In genomic region chr9:103116941-103117340, GRCm38 (mm10) we compare ENCODE assay signal across 18 mouse cellular contexts. TPM values are rescaled to one million over a fixed set of nuclear protein-coding genes. Genes with fewer than 3 reads are reported as not detected.
A peak's percentile ranks its signal among the peaks of the same experiment; 100 is the strongest.
DNase-seq lines count a peak whose midpoint lies in the region; ATAC-seq and TF ChIP-seq lines count a peak whose summit lies in the region.
"Had no signal": no experiment of that assay in that cellular context is flagged by ENCODE, and none has a peak within 500 bp of the region (broad histone marks: within the 10 kb centered on the region; RNA-seq: fewer than 3 reads in every experiment).

No protein-coding gene starts in this region.

- H3K27ac ChIP-seq in hindbrain, embryonic 10.5 days = peak overlapping the region; percentile 87
- H3K27ac ChIP-seq in hindbrain, postnatal 0 days = no peak overlapping the region
- H3K27ac ChIP-seq in embryonic facial prominence, embryonic 10.5 days (replicated peaks) = 0 out of 2 replicates have a peak overlapping the region, but pooled peaks have one; percentile 30
- H3K27ac ChIP-seq in midbrain, embryonic 13.5 days = peak overlapping the region; percentile 74
- H3K27ac ChIP-seq: forebrain, embryonic 10.5 days; gastrocnemius, adult 2 months; kidney, postnatal 0 days; liver, embryonic 13.5 days had no signal

- peaks cover 20% of the 10 kb centered on the region; the same call in 1 of the 2 replicates for H3K36me3 ChIP-seq in hindbrain, embryonic 10.5 days
- H3K36me3 ChIP-seq in hindbrain, postnatal 0 days (ENCODE audit: insufficient read depth, low read length) = no peaks in the 10 kb centered on the region
- no peaks in the 10 kb centered on the region for H3K36me3 ChIP-seq in embryonic facial prominence, embryonic 10.5 days (replicated peaks)
- peaks cover 24% of the 10 kb centered on the region for H3K36me3 ChIP-seq in midbrain, embryonic 13.5 days
- H3K36me3 ChIP-seq: liver, embryonic 13.5 days had no signal

- no peak for TF ChIP-seq CTCF in hindbrain, postnatal 0 days (IDR thresholded peaks at IDR 0.05; ENCODE audit: low read depth)

- H3K27me3 ChIP-seq in hindbrain, embryonic 10.5 days (ENCODE audit: insufficient read depth, poor library complexity, severe bottlenecking) = peaks cover 32% of the 10 kb centered on the region
- H3K27me3 ChIP-seq in hindbrain, postnatal 0 days (ENCODE audit: insufficient read depth, low read length) = no peaks in the 10 kb centered on the region
- peaks cover 36% of the 10 kb centered on the region for H3K27me3 ChIP-seq in embryonic facial prominence, embryonic 10.5 days (replicated peaks; ENCODE audit: low read depth, poor library complexity, severe bottlenecking)
- H3K27me3 ChIP-seq in midbrain, embryonic 13.5 days = no peaks in the 10 kb centered on the region

- WGBS in hindbrain, embryonic 10.5 days = 80% methylated on average over 4 of the region's 4 CpGs
- 55% methylated on average over 4 of the region's 4 CpGs for WGBS in hindbrain, postnatal 0 days
- WGBS in embryonic facial prominence, embryonic 10.5 days = 92% methylated on average over 4 of the region's 4 CpGs
- WGBS in midbrain, embryonic 13.5 days = 76% methylated on average over 4 of the region's 4 CpGs

- H3K4me3 ChIP-seq in hindbrain, embryonic 10.5 days = no peak overlapping the region
- H3K4me3 ChIP-seq in hindbrain, postnatal 0 days (ENCODE audit: low read length) = no peak overlapping the region
- H3K4me3 ChIP-seq in embryonic facial prominence, embryonic 10.5 days = no peak overlapping the region
- H3K4me3 ChIP-seq in midbrain, embryonic 13.5 days (replicated peaks) = no peak overlapping the region
- H3K4me3 ChIP-seq: forebrain, embryonic 10.5 days; gastrocnemius, adult 2 months; left cerebral cortex, adult 2 months; liver, embryonic 13.5 days had no signal

- H3K9me3 ChIP-seq in hindbrain, embryonic 10.5 days = no peaks in the 10 kb centered on the region
- no peaks in the 10 kb centered on the region for H3K9me3 ChIP-seq in hindbrain, postnatal 0 days (ENCODE audit: low read length)
- no peaks in the 10 kb centered on the region for H3K9me3 ChIP-seq in embryonic facial prominence, embryonic 10.5 days
- no peaks in the 10 kb centered on the region for H3K9me3 ChIP-seq in midbrain, embryonic 13.5 days
- H3K9me3 ChIP-seq: forebrain, embryonic 10.5 days; liver, embryonic 13.5 days had no signal

- peak; percentile 26 for DNase-seq in cerebellum, adult 9-10 months
- no peak for DNase-seq in cerebellum, postnatal 10 days
- DNase-seq in hindbrain, embryonic 10.5 days (ENCODE audit: low spot score) = no peak
- DNase-seq in hindbrain, postnatal 0 days (ENCODE audit: low spot score) = no peak
- DNase-seq in embryonic facial prominence, embryonic 10.5 days (ENCODE audit: low spot score) = no peak
- no peak for DNase-seq in T-cell, adult 2 months (ENCODE audit: low spot score)
- DNase-seq in ovary, postnatal 36 days (ENCODE audit: low spot score) = no peak
- DNase-seq: adrenal gland, postnatal 10 days; cerebellum, adult 8-10 months; gastrocnemius, adult 2 months; kidney, adult 2 months; layer of hippocampus, adult 9-11 months; liver, embryonic 13.5 days; lung, embryonic 14.5 days had no signal

- H3K4me1 ChIP-seq in hindbrain, embryonic 10.5 days (replicated peaks) = peaks cover 87% of the 10 kb centered on the region
- H3K4me1 ChIP-seq in hindbrain, postnatal 0 days (ENCODE audit: insufficient read depth, low read length) = peaks cover 27% of the 10 kb centered on the region
- H3K4me1 ChIP-seq in embryonic facial prominence, embryonic 10.5 days = peaks cover 43% of the 10 kb centered on the region
- H3K4me1 ChIP-seq in midbrain, embryonic 13.5 days (replicated peaks) = peaks cover 90% of the 10 kb centered on the region
- H3K4me1 ChIP-seq: liver, embryonic 13.5 days had no signal

- no peak overlapping the region for H3K4me2 ChIP-seq in hindbrain, postnatal 0 days (ENCODE audit: low read depth, low read length)
- peak overlapping the region; percentile 12; the same call in 1 of the 2 replicates for H3K4me2 ChIP-seq in midbrain, embryonic 13.5 days (replicated peaks)
- H3K4me2 ChIP-seq: liver, embryonic 13.5 days; lung, embryonic 14.5 days had no signal

- no peak for ATAC-seq in hindbrain, postnatal 0 days
- no peak for ATAC-seq in midbrain, embryonic 13.5 days

- no peak overlapping the region for H3K9ac ChIP-seq in hindbrain, postnatal 0 days (replicated peaks; ENCODE audit: low read length)
- H3K9ac ChIP-seq in midbrain, embryonic 13.5 days (replicated peaks) = no peak overlapping the region
- H3K9ac ChIP-seq: liver, embryonic 13.5 days; lung, embryonic 14.5 days had no signal

RNA-seq across cellular contexts. Expression of gene Rab6b, which starts 5.4 kb away (rescaled TPM):
- polyA plus RNA-seq in hindbrain, embryonic 10.5 days (2016; fragmentation: Nextera tagmentation; extraction: Ambion mirVana) = 17.0 and 29.0 TPM in 2 replicates
- 210 and 223 TPM in 2 replicates for total RNA-seq in hindbrain, postnatal 0 days (2014; rRNA removed)
- 139 and 155 TPM in 2 replicates for polyA plus RNA-seq in hindbrain, postnatal 0 days (2015; fragmentation: Nextera tagmentation; extraction: Ambion mirVana)
- polyA plus RNA-seq in embryonic facial prominence, embryonic 10.5 days (2016; fragmentation: Nextera tagmentation; extraction: Ambion mirVana) = 6.8 and 8.4 TPM in 2 replicates
- polyA plus RNA-seq in midbrain, embryonic 13.5 days (2015; fragmentation: Nextera tagmentation; extraction: Ambion mirVana) = 58.9 and 64.2 TPM in 2 replicates
